Mouse (Mus musculus) cerebellum, adult 2 months (tissue): Measurements from ENCODE around the gene AC124108.1.

Experiments
- CTCF ChIP-seq: fragments of 200-500 bp; IDR thresholded peaks from 2 replicates; pipeline ENCODE4 v1.5.1; 2011; ENCODE audit warnings: low read depth, mild to moderate bottlenecking, control low read depth, low read length, moderate library complexity, borderline replicate concordance; ENCODE audit not compliant: insufficient read depth
- POLR2A ChIP-seq: fragments of 200-500 bp; IDR thresholded peaks from 2 replicates; pipeline ENCODE4 v1.6.1; 2011; ENCODE audit warnings: low read length, control low read depth, borderline replicate concordance; ENCODE audit not compliant: insufficient read depth

DNA sequence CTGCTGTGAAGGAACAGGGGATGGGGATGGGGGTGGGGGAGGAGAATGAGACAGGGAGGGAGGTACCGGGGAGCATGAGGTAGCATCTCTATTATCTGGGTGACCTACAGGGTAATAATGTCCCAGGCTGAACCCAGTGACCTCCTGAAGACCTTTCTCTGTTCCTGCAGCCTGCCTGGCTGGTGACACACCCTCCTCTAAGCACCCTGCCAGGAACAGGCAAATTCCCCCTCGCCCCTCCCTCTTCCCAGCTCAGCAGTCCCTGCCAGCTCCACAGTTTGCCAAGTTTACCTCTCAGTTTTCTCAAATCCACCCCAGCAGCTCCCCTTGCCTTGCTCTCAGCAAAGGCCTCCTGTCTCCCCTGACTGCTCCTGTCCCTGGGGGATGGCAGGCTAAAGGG is 32.5 kb upstream of the AC124108.1 start:
- TF ChIP-seq POLR2A (no peak), CTCF (no peak)
